Mouse (Mus musculus): ENCODE data around the gene Mybph. TPM values are rescaled to one million over a fixed set of nuclear protein-coding genes. Genes with fewer than 3 reads are reported as not detected.
A peak's percentile ranks its signal among the peaks of the same experiment; 100 is the strongest.

Gene Mybph
- total RNA-seq, 2 experiments from 2014 or later, result 192 to 318 TPM

- no peak overlapping the region for H3K27ac ChIP-seq
- DNase-seq, result peak; percentile 47
- H3K4me3 ChIP-seq, result no peak overlapping the region
- TF ChIP-seq CTCF (IDR thresholded peaks at IDR 0.05), result no peak
- intact Hi-C loops (cut with DNase I), result no loop called here
Observed at GRCm38 (mm10) chr1:134232778-134233531, 39.7 kb downstream of the Mybph start.

- DNase-seq, result no peak
- Histone ChIP-seq H3K4me3 (peak overlapping the region; percentile 72), H3K27ac (no peak overlapping the region)
- no peak for TF ChIP-seq CTCF (IDR thresholded peaks at IDR 0.05)
- intact Hi-C loops (cut with DNase I), result no loop called here
Observed at GRCm38 (mm10) chr1:134233681-134234454, 40.6 kb downstream of the Mybph start.

GRCm38 (mm10) chr1:134234455-134235390, 41.5 kb downstream of the Mybph start:
- intact Hi-C loops (cut with DNase I), result no loop called here
- H3K27ac ChIP-seq, result peak overlapping the region; percentile 46; the same call in 1 of the 2 replicates
- DNase-seq, result peak; percentile 72
- H3K4me3 ChIP-seq, result peak overlapping the region; percentile 72
- TF ChIP-seq CTCF (IDR thresholded peaks at IDR 0.05), result no peak

- H3K4me3 ChIP-seq, result peak within 1 kb of the TSS; percentile 72
- no peak for DNase-seq
- intact Hi-C loops (cut with DNase I), result no loop called here
- H3K27ac ChIP-seq, result peak within 1 kb of the TSS; percentile 46; the same call in 1 of the 2 replicates
- no peak for TF ChIP-seq CTCF (IDR thresholded peaks at IDR 0.05)
Observed at GRCm38 (mm10) chr1:134235391-134235921, 42.2 kb downstream of the Mybph start, which contains the start of gene Adora1. Adora1 (minus strand) TSS chr1:134235431.

GRCm38 (mm10) chr1:134236142-134236541, 42.9 kb downstream of the Mybph start:
- TF ChIP-seq CTCF (IDR thresholded peaks at IDR 0.05), result no peak
- DNase-seq, result no peak
- intact Hi-C loops (cut with DNase I), result no loop called here
- Histone ChIP-seq H3K27ac (no peak overlapping the region), H3K4me3 (no peak overlapping the region)

- intact Hi-C loops (cut with DNase I), result no loop called here
- no peak overlapping the region for H3K4me3 ChIP-seq
- no peak for TF ChIP-seq CTCF (IDR thresholded peaks at IDR 0.05)
- DNase-seq, result no peak
- no peak overlapping the region for H3K27ac ChIP-seq
Observed at GRCm38 (mm10) chr1:134237438-134237837, 44.2 kb downstream of the Mybph start.

- Histone ChIP-seq H3K27ac (no peak overlapping the region), H3K4me3 (no peak overlapping the region)
- intact Hi-C loops (cut with DNase I), result loop anchor here (5.0 kb wide), 1 partner anchor 82 kb away; no protein-coding TSS in a partner anchor
- TF ChIP-seq CTCF (IDR thresholded peaks at IDR 0.05), result no peak
- DNase-seq, result no peak
Observed at GRCm38 (mm10) chr1:134240701-134241100, 47.5 kb downstream of the Mybph start.

- no peak for DNase-seq
- Histone ChIP-seq H3K27ac (no peak overlapping the region), H3K4me3 (no peak overlapping the region)
- intact Hi-C loops (cut with DNase I), result loop anchor here (5.0 kb wide), 1 partner anchor 81 kb away; no protein-coding TSS in a partner anchor
- TF ChIP-seq CTCF (IDR thresholded peaks at IDR 0.05), result no peak
Observed at GRCm38 (mm10) chr1:134241298-134241697, 48.0 kb downstream of the Mybph start.

GRCm38 (mm10) chr1:134242286-134242685, 49.0 kb downstream of the Mybph start:
- intact Hi-C loops (cut with DNase I), result loop anchor here (5.0 kb wide), 1 partner anchor 80 kb away; no protein-coding TSS in a partner anchor
- DNase-seq, result no peak
- Histone ChIP-seq H3K27ac (no peak overlapping the region), H3K4me3 (no peak overlapping the region)
- no peak for TF ChIP-seq CTCF (IDR thresholded peaks at IDR 0.05)

GRCm38 (mm10) chr1:134243505-134243904, 50.3 kb downstream of the Mybph start:
- no peak for TF ChIP-seq CTCF (IDR thresholded peaks at IDR 0.05)
- intact Hi-C loops (cut with DNase I), result loop anchor here (5.0 kb wide), 1 partner anchor 79 kb away; no protein-coding TSS in a partner anchor
- H3K4me3 ChIP-seq, result no peak overlapping the region
- no peak for DNase-seq
- H3K27ac ChIP-seq, result no peak overlapping the region
